Mouse (Mus musculus) kidney, adult 2 months (tissue): ENCODE results near the gene Eogt.
A peak's percentile ranks its signal among the peaks of the same experiment; 100 is the strongest.

ENCODE experiments used
- CTCF ChIP-seq: fragments of 200-500 bp; conservative IDR thresholded peaks from 2 replicates; pipeline ENCODE4 v1.5.1; 2011; ENCODE audit warnings: low read depth, mild to moderate bottlenecking, control low read depth, low read length, moderate library complexity, mixed read lengths; ENCODE audit not compliant: insufficient read depth, insufficient read length
- POLR2A ChIP-seq: fragments of 200-500 bp; IDR thresholded peaks from one replicate; pipeline ENCODE4 v1.6.1; 2011; ENCODE audit warnings: low read depth, low read length, control low read depth

- no peak for TF ChIP-seq POLR2A
- TF ChIP-seq CTCF: peak; percentile 35; the same call in 1 of the 2 replicates
Observed at GRCm38 (mm10) chr6:97130979-97131378, 18.0 kb downstream of the Eogt start.
